Mouse (Mus musculus): ENCODE measurements around the gene Trpm7. TPM values are rescaled to one million over a fixed set of nuclear protein-coding genes. Genes with fewer than 3 reads are reported as not detected.

Trpm7 gene
- polyA plus RNA-seq, 1 experiment from 2014 or later: 28.5 TPM

DNA sequence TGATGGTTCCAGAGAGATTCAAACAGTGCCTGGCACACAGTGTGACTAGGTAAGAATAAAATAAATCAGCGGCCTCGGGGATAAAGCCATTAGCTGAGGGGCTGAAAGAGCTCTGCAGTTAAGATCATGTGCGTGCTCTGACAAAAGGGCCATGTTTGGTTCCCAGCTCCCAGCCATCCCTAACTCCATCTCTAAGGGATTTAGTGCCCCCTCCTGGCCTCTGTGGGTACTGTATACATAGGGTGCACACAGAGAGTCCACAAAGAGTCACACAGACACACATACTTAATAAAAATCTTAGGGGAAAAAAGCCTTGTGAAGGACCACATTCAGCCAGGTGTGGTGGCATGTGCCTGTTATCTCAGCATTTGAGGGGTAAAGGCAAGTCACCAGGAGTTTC lies 108.4 kb downstream of the Trpm7 start:
- no peak for DNase-seq (ENCODE audit: low spot score)
- peaks cover 6% of the 10 kb centered on the region; the same call in 1 of the 2 replicates for H3K4me1 ChIP-seq (replicated peaks)
- WGBS: 96% methylated on average over 3 of the region's 3 CpGs
- H3K27ac ChIP-seq: no peak overlapping the region
- H3K9me3 ChIP-seq: no peaks in the 10 kb centered on the region
- H3K36me3 ChIP-seq: peaks cover 21% of the 10 kb centered on the region
- no peaks in the 10 kb centered on the region for H3K27me3 ChIP-seq (ENCODE audit: insufficient read depth, poor library complexity, severe bottlenecking)
- H3K4me3 ChIP-seq: no peak overlapping the region

DNA sequence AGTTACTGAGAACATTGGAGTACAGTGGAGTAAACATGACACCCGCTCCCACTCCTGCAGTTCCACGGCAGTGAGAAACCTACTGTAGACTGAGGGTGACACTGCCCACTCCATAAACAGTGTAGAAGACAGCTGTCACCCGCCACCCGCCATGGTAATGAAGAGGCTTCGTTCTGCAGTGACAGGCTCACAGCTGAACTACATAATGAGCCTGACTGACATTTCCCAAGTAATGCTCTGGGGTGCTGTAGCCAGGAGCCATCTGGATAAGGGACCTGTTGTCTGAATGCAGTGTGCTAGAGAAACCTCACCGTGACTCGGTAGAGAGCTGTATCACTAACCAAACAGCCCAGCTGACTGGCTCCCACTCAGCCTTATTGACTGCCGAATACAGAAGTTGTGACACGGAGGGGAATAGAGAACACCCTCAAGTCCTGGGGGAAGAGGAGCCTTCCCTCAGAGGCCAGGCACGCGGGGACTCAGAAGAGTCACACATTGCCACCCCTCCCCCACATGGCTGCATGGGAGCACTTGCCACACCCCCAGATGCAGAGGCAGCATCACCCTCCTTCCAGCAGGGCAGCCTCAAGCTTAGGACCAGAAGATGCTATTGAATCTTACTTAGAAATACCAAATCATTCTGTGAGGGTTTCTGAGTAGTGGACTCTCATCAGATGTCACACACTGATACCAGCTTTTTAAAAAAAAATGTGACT lies 110.0 kb downstream of the Trpm7 start:
- no peaks in the 10 kb centered on the region for H3K9me3 ChIP-seq
- DNase-seq (ENCODE audit: low spot score): no peak
- 55% methylated on average over 11 of the region's 11 CpGs for WGBS
- H3K4me1 ChIP-seq (replicated peaks): peaks cover 6% of the 10 kb centered on the region; the same call in 1 of the 2 replicates
- H3K27ac ChIP-seq: peak overlapping the region; percentile 41; the same call in 1 of the 2 replicates
- no peak overlapping the region for H3K4me3 ChIP-seq
- no peaks in the 10 kb centered on the region for H3K27me3 ChIP-seq (ENCODE audit: insufficient read depth, poor library complexity, severe bottlenecking)
- peaks cover 37% of the 10 kb centered on the region for H3K36me3 ChIP-seq

DNA sequence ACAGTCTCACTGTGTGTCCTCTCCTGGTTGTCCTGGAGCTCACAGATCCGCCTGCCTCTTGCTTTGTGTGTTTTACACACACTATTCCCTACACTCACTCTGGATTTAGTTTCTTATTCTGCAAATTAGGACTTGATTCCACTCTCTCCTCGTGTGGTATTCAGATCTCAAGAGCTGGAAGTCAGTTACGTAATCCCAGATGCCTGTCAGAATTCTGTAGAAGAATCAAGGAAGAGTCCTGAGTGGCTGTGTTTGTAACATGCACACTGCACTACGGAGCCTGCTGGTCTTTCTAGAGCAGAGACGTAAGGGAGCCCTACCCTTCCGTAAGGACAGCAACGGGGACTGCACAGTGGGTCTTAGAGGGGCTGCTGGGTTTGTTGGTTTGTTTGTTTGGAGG lies 116.7 kb downstream of the Trpm7 start:
- peaks cover 100% of the 10 kb centered on the region for H3K36me3 ChIP-seq
- H3K27ac ChIP-seq: no peak overlapping the region
- WGBS: 90% methylated on average over 7 of the region's 7 CpGs

DNA sequence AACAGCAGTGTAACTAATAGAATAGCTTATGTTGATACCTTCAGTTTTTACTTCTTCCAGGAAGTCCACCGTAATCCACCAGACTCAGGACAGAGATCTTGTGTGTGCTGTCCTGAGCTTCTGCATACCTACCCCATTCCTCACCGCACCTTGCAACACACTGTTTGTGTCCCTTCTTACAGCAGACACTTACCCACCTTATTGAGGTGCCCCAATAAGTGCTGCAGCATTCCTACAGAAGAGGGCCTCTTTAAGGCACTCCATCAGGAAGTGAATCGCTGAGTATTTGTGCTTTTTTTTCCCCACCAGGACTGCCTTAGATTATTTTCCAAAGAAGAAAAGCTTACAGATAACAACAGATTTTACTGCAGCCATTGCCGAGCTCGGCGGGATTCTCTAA lies 120.4 kb downstream of the Trpm7 start:
- Histone ChIP-seq H3K27me3 (ENCODE audit: insufficient read depth, poor library complexity, severe bottlenecking) (no peaks in the 10 kb centered on the region), H3K36me3 (peaks cover 97% of the 10 kb centered on the region), H3K4me3 (no peak overlapping the region), H3K27ac (no peak overlapping the region), H3K4me1 (replicated peaks) (no peaks in the 10 kb centered on the region), H3K9me3 (no peaks in the 10 kb centered on the region)
- 98% methylated on average over 6 of the region's 6 CpGs for WGBS
- no peak for DNase-seq (ENCODE audit: low spot score)

More for the DNA sequence above, 116.7 kb downstream of the Trpm7 start:
- Histone ChIP-seq H3K4me3 (no peak overlapping the region), H3K4me1 (replicated peaks) (no peaks in the 10 kb centered on the region), H3K27me3 (ENCODE audit: insufficient read depth, poor library complexity, severe bottlenecking) (no peaks in the 10 kb centered on the region), H3K9me3 (no peaks in the 10 kb centered on the region)
- no peak for DNase-seq (ENCODE audit: low spot score)

- peaks cover 96% of the 10 kb centered on the region for H3K36me3 ChIP-seq
- no peak for DNase-seq (ENCODE audit: low spot score)
- H3K4me3 ChIP-seq: no peak overlapping the region
- H3K9me3 ChIP-seq: no peaks in the 10 kb centered on the region
- H3K27ac ChIP-seq: no peak overlapping the region
- H3K27me3 ChIP-seq (ENCODE audit: insufficient read depth, poor library complexity, severe bottlenecking): no peaks in the 10 kb centered on the region
- 91% methylated on average over 5 of the region's 5 CpGs for WGBS
- no peaks in the 10 kb centered on the region for H3K4me1 ChIP-seq (replicated peaks)
Measured at GRCm38 (mm10) chr2:126743389-126743788, 132.6 kb downstream of the Trpm7 start.

Other genes with a start within 250 kb of the Trpm7 start
- 70.9 and 75.8 TPM in 2 replicates for gene Gabpb1, start 199.9 kb downstream of the Trpm7 start, polyA plus RNA-seq (2016; fragmentation: Nextera tagmentation; extraction: Ambion mirVana)
- 34.3 and 38.7 TPM in 2 replicates for gene Usp8, start 168.9 kb downstream of the Trpm7 start, polyA plus RNA-seq (2016; fragmentation: Nextera tagmentation; extraction: Ambion mirVana)
- 2.1 and 2.6 TPM in 2 replicates for gene Usp50, start 92.8 kb downstream of the Trpm7 start, polyA plus RNA-seq (2016; fragmentation: Nextera tagmentation; extraction: Ambion mirVana)
- gene Sppl2a, start 57.0 kb upstream of the Trpm7 start, polyA plus RNA-seq (2016; fragmentation: Nextera tagmentation; extraction: Ambion mirVana): 29.3 and 30.9 TPM in 2 replicates
- gene Ap4e1, start 132.5 kb upstream of the Trpm7 start, polyA plus RNA-seq (2016; fragmentation: Nextera tagmentation; extraction: Ambion mirVana): 12.5 and 13.1 TPM in 2 replicates
- 20.1 and 20.3 TPM in 2 replicates for gene Blvra, start 194.4 kb upstream of the Trpm7 start, polyA plus RNA-seq (2016; fragmentation: Nextera tagmentation; extraction: Ambion mirVana)